Mouse (Mus musculus): ENCODE measurements at regions not wholly inside any gene's neighbourhood (a gene's known extent, or its start where the extent isn't known, plus 50 kb on each side); places are given as distances from the start of the nearest gene placed in this dataset.

GRCm38 (mm10) chr7:124593462-124593861 lies 610.8 kb downstream of the Hs3st4 start:
- Histone ChIP-seq H3K4me3 (no peak overlapping the region), H3K27ac (no peak overlapping the region)
- TF ChIP-seq CTCF (IDR thresholded peaks at IDR 0.05): no peak
- no peak for DNase-seq (ENCODE audit: extremely low spot score in 1 of 2, low spot score in 2 of 2)
- intact Hi-C loops (cut with DNase I): no loop called here

DNA sequence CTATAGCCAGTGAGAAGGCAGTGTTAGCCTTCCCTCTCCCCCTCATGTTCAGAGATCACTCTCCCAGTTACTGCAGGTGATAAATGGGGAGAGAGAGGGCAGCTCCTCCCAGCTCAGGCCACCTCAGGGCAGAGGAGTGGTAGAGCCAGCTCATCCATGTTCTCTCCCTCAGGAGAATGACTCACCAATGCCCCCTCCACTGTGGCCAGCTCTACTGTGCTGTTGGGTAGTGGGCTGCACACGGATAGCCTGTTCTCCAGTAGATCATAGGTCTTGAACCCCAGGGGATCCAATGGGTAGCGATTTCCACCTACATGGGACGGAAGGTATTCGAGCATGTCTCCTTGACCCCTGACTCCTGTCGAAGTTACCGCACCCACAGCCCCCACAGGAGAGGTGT lies 618.1 kb downstream of the Hs3st4 start:
- no peak overlapping the region for H3K27ac ChIP-seq
- TF ChIP-seq CTCF (IDR thresholded peaks at IDR 0.05): no peak
- no peak for DNase-seq (ENCODE audit: extremely low spot score in 1 of 2, low spot score in 2 of 2)
- intact Hi-C loops (cut with DNase I): no loop called here
- no peak overlapping the region for H3K4me3 ChIP-seq

DNA sequence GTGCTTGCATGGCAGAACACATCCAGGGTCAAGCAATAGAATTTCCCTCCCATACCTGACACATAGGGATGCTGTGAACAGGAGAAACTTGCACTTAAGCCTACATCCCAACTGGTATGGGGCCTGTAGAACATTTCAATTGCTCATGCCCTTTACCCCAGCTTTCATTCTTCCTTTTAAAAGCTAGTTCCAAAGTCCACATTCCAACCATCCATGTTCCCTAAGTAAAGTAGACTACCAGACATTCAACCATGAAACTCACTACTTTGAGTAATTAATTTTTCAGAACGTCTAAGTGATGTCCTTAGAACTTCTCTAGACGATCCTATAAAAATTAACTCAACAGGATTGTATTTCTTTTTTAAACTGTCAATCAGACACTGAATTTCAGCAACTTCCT lies 621.9 kb downstream of the Hs3st4 start:
- intact Hi-C loops (cut with DNase I): no loop called here
- H3K27ac ChIP-seq: no peak overlapping the region
- no peak overlapping the region for H3K4me3 ChIP-seq
- no peak for DNase-seq (ENCODE audit: extremely low spot score in 1 of 2, low spot score in 2 of 2)
- TF ChIP-seq CTCF (IDR thresholded peaks at IDR 0.05): no peak

DNA sequence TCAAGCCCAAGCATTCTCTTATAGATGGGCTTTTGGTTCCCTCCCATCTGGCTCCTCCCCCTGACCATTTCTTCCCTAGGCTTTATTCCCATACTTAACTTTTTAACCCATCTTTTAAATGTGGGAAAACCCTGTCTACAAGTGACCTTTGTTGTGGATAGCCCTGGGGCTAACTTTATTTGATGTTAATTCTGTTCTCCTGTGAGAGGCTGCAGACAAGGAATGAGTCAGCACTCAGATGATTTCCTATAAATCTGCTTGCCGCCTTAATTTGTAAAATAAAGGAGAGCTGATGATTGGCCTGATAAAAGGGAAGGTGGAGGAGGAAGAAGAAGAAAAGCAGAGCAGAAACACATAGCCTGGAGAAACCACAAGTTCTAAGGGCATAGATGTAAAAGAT lies 623.3 kb downstream of the Hs3st4 start:
- Histone ChIP-seq H3K4me3 (no peak overlapping the region), H3K27ac (no peak overlapping the region)
- no peak for DNase-seq (ENCODE audit: extremely low spot score in 1 of 2, low spot score in 2 of 2)
- intact Hi-C loops (cut with DNase I): no loop called here
- TF ChIP-seq CTCF (IDR thresholded peaks at IDR 0.05): no peak

- Histone ChIP-seq H3K27ac (no peak overlapping the region), H3K4me3 (no peak overlapping the region)
- TF ChIP-seq CTCF (IDR thresholded peaks at IDR 0.05): no peak
- no peak for DNase-seq (ENCODE audit: extremely low spot score in 1 of 2, low spot score in 2 of 2)
- intact Hi-C loops (cut with DNase I): no loop called here
These were observed 624.4 kb downstream of the Hs3st4 start for GRCm38 (mm10) chr7:124607061-124607460.

GRCm38 (mm10) chr7:124610437-124610836 lies 627.8 kb downstream of the Hs3st4 start:
- no peak overlapping the region for H3K4me3 ChIP-seq
- H3K27ac ChIP-seq: no peak overlapping the region
- intact Hi-C loops (cut with DNase I): no loop called here
- no peak for DNase-seq (ENCODE audit: extremely low spot score in 1 of 2, low spot score in 2 of 2)
- no peak for TF ChIP-seq CTCF (IDR thresholded peaks at IDR 0.05)

- Histone ChIP-seq H3K4me3 (no peak overlapping the region), H3K27ac (no peak overlapping the region)
- no peak for DNase-seq (ENCODE audit: extremely low spot score in 1 of 2, low spot score in 2 of 2)
- TF ChIP-seq CTCF (IDR thresholded peaks at IDR 0.05): no peak
- intact Hi-C loops (cut with DNase I): no loop called here
These were observed 664.5 kb downstream of the Hs3st4 start for GRCm38 (mm10) chr7:124647131-124647530.

DNA sequence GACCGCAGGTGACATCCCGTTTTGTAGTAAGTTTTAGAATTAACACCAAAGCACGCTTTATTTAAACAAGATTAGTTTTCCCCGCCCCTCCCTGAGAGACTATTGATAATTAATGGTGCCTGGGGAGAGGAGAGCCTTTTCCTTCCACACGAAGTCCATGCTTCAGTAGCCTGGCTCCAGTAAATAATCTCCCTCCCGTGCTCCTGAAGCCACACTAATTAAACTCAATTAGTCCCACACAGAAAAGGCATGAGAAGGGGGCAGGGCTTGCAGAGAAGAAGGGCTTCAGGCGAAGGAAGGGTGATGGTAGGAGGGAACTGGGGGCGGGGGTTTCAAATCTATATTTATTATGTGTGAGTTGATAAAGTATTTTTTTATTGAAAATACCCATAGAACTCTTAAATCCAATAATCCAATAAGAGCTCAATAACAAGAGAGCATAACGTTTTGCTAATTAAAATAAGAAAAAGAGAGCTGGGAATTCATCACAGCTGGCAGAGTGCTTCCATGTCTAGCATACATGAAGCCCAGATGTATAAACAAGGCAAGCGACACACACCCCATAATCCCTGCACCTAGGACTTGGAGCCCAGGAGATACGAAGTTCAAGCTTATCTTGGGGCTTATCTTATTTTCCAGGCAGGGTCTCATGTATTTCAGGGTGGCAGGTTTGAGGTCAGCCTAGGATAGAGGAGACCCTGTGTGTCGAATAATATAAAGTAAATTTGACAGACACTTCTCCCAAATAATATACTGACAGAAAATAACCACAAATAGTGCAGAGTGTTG lies 684.7 kb downstream of the Hs3st4 start:
- H3K4me3 ChIP-seq: no peak overlapping the region
- intact Hi-C loops (cut with DNase I): no loop called here
- TF ChIP-seq CTCF (IDR thresholded peaks at IDR 0.05): no peak
- H3K27ac ChIP-seq: no peak overlapping the region
- DNase-seq (ENCODE audit: extremely low spot score in 1 of 2, low spot score in 2 of 2): no peak

GRCm38 (mm10) chr7:124668058-124668457 lies 685.4 kb downstream of the Hs3st4 start:
- DNase-seq (ENCODE audit: extremely low spot score in 1 of 2, low spot score in 2 of 2): no peak
- intact Hi-C loops (cut with DNase I): no loop called here

DNA sequence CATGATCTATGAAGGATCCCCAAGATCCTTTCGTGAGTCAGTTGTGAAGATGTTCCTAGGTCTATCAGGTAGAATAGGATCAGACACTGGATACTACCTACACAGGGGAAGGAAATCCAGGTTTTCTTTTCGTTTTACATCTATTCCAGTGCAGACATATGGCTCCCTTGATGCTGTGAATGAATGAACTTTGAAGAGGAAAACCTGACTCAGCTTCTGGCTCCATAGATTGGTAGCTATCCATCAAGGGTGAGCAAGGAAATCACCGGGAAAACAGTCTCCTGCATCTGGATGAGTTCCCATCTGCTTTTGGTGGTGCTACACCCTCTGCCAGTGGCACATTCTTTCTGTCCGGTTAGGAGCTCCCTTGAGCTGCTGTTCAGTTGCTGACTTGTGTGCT lies 687.8 kb downstream of the Hs3st4 start:
- intact Hi-C loops (cut with DNase I): loop anchor here (2.0 to 10.0 kb wide), 5 partner anchors 38 to 724 kb away; no protein-coding TSS in a partner anchor
- H3K27ac ChIP-seq: no peak overlapping the region

More at GRCm38 (mm10) chr7:124668058-124668457, 685.4 kb downstream of the Hs3st4 start:
- TF ChIP-seq CTCF (IDR thresholded peaks at IDR 0.05): no peak
- no peak overlapping the region for H3K27ac ChIP-seq
- no peak overlapping the region for H3K4me3 ChIP-seq

GRCm38 (mm10) chr7:124671117-124671516 lies 688.4 kb downstream of the Hs3st4 start:
- intact Hi-C loops (cut with DNase I): loop anchor here (1.0 to 10.0 kb wide), 7 partner anchors 10 to 724 kb away; no protein-coding TSS in a partner anchor
- no peak for DNase-seq (ENCODE audit: extremely low spot score in 1 of 2, low spot score in 2 of 2)
- no peak overlapping the region for H3K27ac ChIP-seq
- no peak overlapping the region for H3K4me3 ChIP-seq
- TF ChIP-seq CTCF (IDR thresholded peaks at IDR 0.05): no peak

More for the DNA sequence above, 687.8 kb downstream of the Hs3st4 start:
- DNase-seq (ENCODE audit: extremely low spot score in 1 of 2, low spot score in 2 of 2): no peak
- TF ChIP-seq CTCF (IDR thresholded peaks at IDR 0.05): no peak
- no peak overlapping the region for H3K4me3 ChIP-seq

DNA sequence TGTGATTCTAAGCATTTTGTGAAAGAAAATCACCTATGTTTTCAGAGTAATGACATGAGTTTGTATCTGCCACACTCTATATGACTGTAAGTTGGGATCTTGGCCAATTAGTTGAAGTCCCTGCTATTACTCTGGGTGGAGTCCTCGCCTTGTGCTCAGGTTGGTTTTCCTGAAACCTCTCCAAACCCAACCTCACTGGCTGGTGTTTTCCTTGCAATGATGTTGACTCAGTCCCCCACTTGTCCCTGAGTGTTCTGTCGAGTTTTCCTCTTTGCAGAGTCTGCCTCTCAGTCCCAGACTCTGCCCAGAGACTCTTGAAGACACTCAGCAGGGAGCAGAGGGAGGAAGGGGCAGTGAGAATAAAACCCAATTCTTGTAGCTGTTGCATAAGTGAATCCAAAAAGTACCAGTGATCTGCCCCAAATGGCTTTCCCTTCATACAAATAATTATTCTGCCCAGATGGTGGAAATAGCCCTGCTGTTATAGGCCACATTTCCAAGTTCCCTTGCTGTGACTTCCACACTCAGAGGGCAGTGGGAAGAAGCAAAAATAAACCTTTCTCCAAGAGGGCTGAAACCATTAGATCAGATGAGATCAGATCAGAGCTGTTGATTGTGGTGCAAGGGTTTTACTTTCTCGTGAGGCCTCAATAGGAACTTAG lies 694.3 kb downstream of the Hs3st4 start:
- DNase-seq (ENCODE audit: extremely low spot score in 1 of 2, low spot score in 2 of 2): no peak
- no peak for TF ChIP-seq CTCF (IDR thresholded peaks at IDR 0.05)
- intact Hi-C loops (cut with DNase I): loop anchor here (5.0 to 10.0 kb wide), 3 partner anchors 500 to 718 kb away; no protein-coding TSS in a partner anchor
- H3K27ac ChIP-seq: no peak overlapping the region
- no peak overlapping the region for H3K4me3 ChIP-seq

All from left cerebral cortex, adult 2 months (tissue).